Mouse (Mus musculus): ENCODE results near the gene Mfge8. TPM values are rescaled to one million over a fixed set of nuclear protein-coding genes. Genes with fewer than 3 reads are reported as not detected.

Mfge8 gene
- total and polyA plus RNA-seq, 2 experiments from 2014 or later: 268 to 278 TPM

- 52% methylated on average over 6 of the region's 6 CpGs for WGBS
- Histone ChIP-seq H3K36me3 (ENCODE audit: insufficient read depth, low read length) (peaks cover 11% of the 10 kb centered on the region; the same call in 1 of the 2 replicates), H3K27me3 (ENCODE audit: insufficient read depth, low read length) (no peaks in the 10 kb centered on the region), H3K9me3 (ENCODE audit: low read length) (no peaks in the 10 kb centered on the region), H3K27ac (ENCODE audit: low read depth, low read length) (no peak overlapping the region), H3K4me2 (ENCODE audit: low read depth, low read length, poor library complexity, severe bottlenecking) (no peak overlapping the region), H3K9ac (replicated peaks; ENCODE audit: low read length, poor library complexity, severe bottlenecking) (no peak overlapping the region), H3K4me3 (ENCODE audit: low read depth, low read length) (no peak overlapping the region), H3K4me1 (ENCODE audit: insufficient read depth, low read length) (no peaks in the 10 kb centered on the region)
- no peak for DNase-seq (ENCODE audit: low spot score)
- no peak for TF ChIP-seq CTCF (IDR thresholded peaks at IDR 0.05)
- ATAC-seq (ENCODE audit: low FRiP score): no peak
Measured at GRCm38 (mm10) chr7:79139328-79139824, 9.5 kb downstream of the Mfge8 start.

GRCm38 (mm10) chr7:79133391-79133790 lies 15.5 kb downstream of the Mfge8 start:
- TF ChIP-seq CTCF (IDR thresholded peaks at IDR 0.05): peak; percentile 40
- WGBS: 39% methylated on average over 6 of the region's 6 CpGs
- DNase-seq (ENCODE audit: low spot score): no peak
- Histone ChIP-seq H3K9me3 (ENCODE audit: low read length) (no peaks in the 10 kb centered on the region), H3K9ac (replicated peaks; ENCODE audit: low read length, poor library complexity, severe bottlenecking) (no peak overlapping the region), H3K27me3 (ENCODE audit: insufficient read depth, low read length) (no peaks in the 10 kb centered on the region; the same call in 1 of the 2 replicates), H3K4me2 (ENCODE audit: low read depth, low read length, poor library complexity, severe bottlenecking) (no peak overlapping the region), H3K27ac (ENCODE audit: low read depth, low read length) (no peak overlapping the region), H3K4me3 (ENCODE audit: low read depth, low read length) (no peak overlapping the region), H3K36me3 (ENCODE audit: insufficient read depth, low read length) (no peaks in the 10 kb centered on the region; the same call in 1 of the 2 replicates), H3K4me1 (ENCODE audit: insufficient read depth, low read length) (peaks cover 4% of the 10 kb centered on the region; the same call in 1 of the 2 replicates)
- no peak for ATAC-seq (ENCODE audit: low FRiP score)

- H3K9ac ChIP-seq (replicated peaks; ENCODE audit: low read length, poor library complexity, severe bottlenecking): no peak within 1 kb of the TSS
- H3K4me1 ChIP-seq (ENCODE audit: insufficient read depth, low read length): peaks cover 4% of the 10 kb centered on the region; the same call in 1 of the 2 replicates
- ATAC-seq (ENCODE audit: low FRiP score): 0 out of 2 replicates have a peak, but pooled peaks have one; percentile 18
- WGBS: 6% methylated on average over 19 of the region's 19 CpGs
- no peak for TF ChIP-seq CTCF (IDR thresholded peaks at IDR 0.05)
- DNase-seq (ENCODE audit: low spot score): peak; percentile 24
- H3K27ac ChIP-seq (ENCODE audit: low read depth, low read length): no peak within 1 kb of the TSS
- H3K4me3 ChIP-seq (ENCODE audit: low read depth, low read length): peak within 1 kb of the TSS; percentile 19; the same call in 1 of the 2 replicates
- H3K27me3 ChIP-seq (ENCODE audit: insufficient read depth, low read length): no peaks in the 10 kb centered on the region; the same call in 1 of the 2 replicates
- peak within 1 kb of the TSS; percentile 21 for H3K4me2 ChIP-seq (ENCODE audit: low read depth, low read length, poor library complexity, severe bottlenecking)
- no peaks in the 10 kb centered on the region for H3K9me3 ChIP-seq (ENCODE audit: low read length)
- no peaks in the 10 kb centered on the region for H3K36me3 ChIP-seq (ENCODE audit: insufficient read depth, low read length)
Measured at GRCm38 (mm10) chr7:79130843-79131444, 17.9 kb downstream of the Mfge8 start, which contains the start of gene Hapln3. TSS of gene Hapln3 (minus strand) at chr7:79131018.

- H3K4me2 ChIP-seq (ENCODE audit: low read depth, low read length, poor library complexity, severe bottlenecking): peak overlapping the region; percentile 21
- 22% methylated on average over 13 of the region's 13 CpGs for WGBS
- no peaks in the 10 kb centered on the region for H3K9me3 ChIP-seq (ENCODE audit: low read length)
- peaks cover 4% of the 10 kb centered on the region; the same call in 1 of the 2 replicates for H3K4me1 ChIP-seq (ENCODE audit: insufficient read depth, low read length)
- H3K9ac ChIP-seq (replicated peaks; ENCODE audit: low read length, poor library complexity, severe bottlenecking): no peak overlapping the region
- H3K36me3 ChIP-seq (ENCODE audit: insufficient read depth, low read length): no peaks in the 10 kb centered on the region
- no peaks in the 10 kb centered on the region; the same call in 1 of the 2 replicates for H3K27me3 ChIP-seq (ENCODE audit: insufficient read depth, low read length)
- peak overlapping the region; percentile 19; the same call in 1 of the 2 replicates for H3K4me3 ChIP-seq (ENCODE audit: low read depth, low read length)
- ATAC-seq (ENCODE audit: low FRiP score) (no peak; the same call in 1 of the 2 replicates), DNase-seq (ENCODE audit: low spot score) (no peak)
- no peak overlapping the region for H3K27ac ChIP-seq (ENCODE audit: low read depth, low read length)
- TF ChIP-seq CTCF (IDR thresholded peaks at IDR 0.05): no peak
Measured at GRCm38 (mm10) chr7:79130385-79130784, 18.5 kb downstream of the Mfge8 start.

GRCm38 (mm10) chr7:79129883-79130282 lies 19.0 kb downstream of the Mfge8 start:
- no peaks in the 10 kb centered on the region for H3K9me3 ChIP-seq (ENCODE audit: low read length)
- ATAC-seq (ENCODE audit: low FRiP score) (no peak), DNase-seq (ENCODE audit: low spot score) (peak; percentile 59)
- no peaks in the 10 kb centered on the region for H3K36me3 ChIP-seq (ENCODE audit: insufficient read depth, low read length)
- no peaks in the 10 kb centered on the region; the same call in 1 of the 2 replicates for H3K27me3 ChIP-seq (ENCODE audit: insufficient read depth, low read length)
- H3K4me2 ChIP-seq (ENCODE audit: low read depth, low read length, poor library complexity, severe bottlenecking): peak overlapping the region; percentile 21
- WGBS: 18% methylated on average over 8 of the region's 8 CpGs
- H3K27ac ChIP-seq (ENCODE audit: low read depth, low read length): no peak overlapping the region
- H3K4me1 ChIP-seq (ENCODE audit: insufficient read depth, low read length): peaks cover 4% of the 10 kb centered on the region; the same call in 1 of the 2 replicates
- H3K4me3 ChIP-seq (ENCODE audit: low read depth, low read length): no peak overlapping the region
- no peak overlapping the region for H3K9ac ChIP-seq (replicated peaks; ENCODE audit: low read length, poor library complexity, severe bottlenecking)
- peak; percentile 69 for TF ChIP-seq CTCF (IDR thresholded peaks at IDR 0.05)

GRCm38 (mm10) chr7:79123465-79123864 lies 25.4 kb downstream of the Mfge8 start:
- TF ChIP-seq CTCF (IDR thresholded peaks at IDR 0.05): no peak
- Histone ChIP-seq H3K27ac (ENCODE audit: low read depth, low read length) (no peak overlapping the region), H3K27me3 (ENCODE audit: insufficient read depth, low read length) (no peaks in the 10 kb centered on the region), H3K4me1 (ENCODE audit: insufficient read depth, low read length) (no peaks in the 10 kb centered on the region), H3K9ac (replicated peaks; ENCODE audit: low read length, poor library complexity, severe bottlenecking) (no peak overlapping the region), H3K4me3 (ENCODE audit: low read depth, low read length) (no peak overlapping the region), H3K9me3 (ENCODE audit: low read length) (no peaks in the 10 kb centered on the region), H3K4me2 (ENCODE audit: low read depth, low read length, poor library complexity, severe bottlenecking) (no peak overlapping the region), H3K36me3 (ENCODE audit: insufficient read depth, low read length) (no peaks in the 10 kb centered on the region)
- DNase-seq (ENCODE audit: low spot score) (no peak), ATAC-seq (ENCODE audit: low FRiP score) (no peak)
- 74% methylated on average over 5 of the region's 5 CpGs for WGBS
